Mouse (Mus musculus) right cerebral cortex, postnatal 14 days (tissue): Measurements from ENCODE around the gene Fhl1.

ENCODE experiments used
- DNase-seq: peaks from one replicate; pipeline ENCODE4 v3.0.0; 2022

The Fhl1 gene

DNA sequence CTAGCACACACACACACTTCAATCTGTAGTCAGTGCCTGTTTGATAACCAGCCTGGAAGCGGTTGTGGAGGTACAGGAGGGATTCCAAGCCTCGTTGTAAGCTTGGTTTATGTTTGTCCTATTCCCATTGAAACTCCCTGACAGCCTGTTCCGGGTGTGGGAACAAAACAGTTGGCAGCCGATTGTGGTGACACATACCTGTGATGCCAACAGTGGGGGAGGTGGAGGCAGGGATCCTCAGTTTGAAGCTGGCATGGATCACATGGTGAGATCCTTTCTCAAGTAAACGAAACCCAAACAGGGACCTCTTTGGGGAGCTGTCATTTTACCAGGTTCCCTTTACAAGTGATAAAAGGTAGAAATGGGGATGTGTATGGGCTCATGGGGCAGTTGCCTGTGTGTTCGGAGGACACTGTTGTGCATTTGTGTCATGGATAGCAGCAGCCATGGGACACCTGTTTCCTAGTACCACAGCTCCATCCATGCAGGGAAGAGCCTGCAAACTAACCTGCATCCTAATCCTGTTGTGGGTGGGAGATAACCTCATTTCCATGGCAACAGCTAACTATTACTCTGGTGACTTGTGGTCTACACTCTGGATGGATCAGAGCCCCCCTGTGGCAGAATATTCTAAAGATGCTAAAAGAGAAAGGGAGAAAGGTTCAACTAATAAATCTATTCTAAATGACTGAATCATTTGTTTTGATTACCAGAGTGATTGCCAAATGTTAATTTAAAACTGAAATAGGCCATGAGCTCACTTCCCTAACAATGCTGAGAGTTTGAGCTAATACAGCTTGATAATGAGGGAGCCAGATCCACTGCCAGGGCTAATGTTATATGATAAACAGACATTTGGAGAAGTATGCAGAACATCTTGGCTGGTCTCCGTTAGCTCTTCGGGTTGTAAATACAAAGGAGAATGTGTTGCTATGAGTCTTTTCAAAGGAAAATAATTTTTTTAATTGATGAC is 22.0 kb downstream of the Fhl1 start:
- no peak for DNase-seq

DNA sequence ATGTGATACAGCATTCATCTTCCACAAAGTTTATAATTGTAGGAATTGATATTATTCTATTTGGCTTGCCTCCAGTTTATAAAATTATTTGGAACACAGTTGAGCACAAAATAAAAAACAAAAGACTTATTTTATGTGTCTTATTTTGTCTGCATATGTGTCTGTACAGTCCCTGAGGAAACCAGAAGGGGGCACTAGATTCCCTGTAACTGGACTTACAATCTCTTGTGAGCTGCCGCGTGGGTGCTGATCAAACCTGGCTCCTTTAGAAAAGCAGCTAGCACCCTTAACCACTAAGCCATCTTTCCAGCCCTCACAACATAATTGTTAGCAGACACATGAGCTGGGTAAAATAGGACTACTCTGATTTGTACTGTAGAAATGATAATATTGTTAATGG is 24.1 kb downstream of the Fhl1 start:
- peak; percentile 16 for DNase-seq

DNA sequence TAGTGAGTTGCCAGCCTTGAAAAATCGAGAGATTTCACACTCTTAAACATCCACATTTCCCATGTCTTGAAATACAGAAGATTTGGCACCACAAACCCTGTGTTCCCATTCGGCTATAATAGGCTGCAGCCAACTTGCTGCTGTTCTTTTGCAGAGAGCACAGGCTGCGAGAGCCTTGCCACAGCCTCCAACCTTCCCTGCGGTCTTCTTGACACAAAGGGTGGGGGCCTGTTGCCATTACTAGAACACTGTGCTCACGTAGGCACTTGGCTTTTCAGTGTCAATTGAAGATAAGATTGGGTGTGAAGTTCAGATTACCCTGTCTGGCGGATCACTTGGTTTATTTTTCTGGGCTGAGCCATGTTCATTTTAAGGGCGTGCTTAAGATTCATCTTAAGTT is 24.8 kb downstream of the Fhl1 start:
- no peak for DNase-seq

DNA sequence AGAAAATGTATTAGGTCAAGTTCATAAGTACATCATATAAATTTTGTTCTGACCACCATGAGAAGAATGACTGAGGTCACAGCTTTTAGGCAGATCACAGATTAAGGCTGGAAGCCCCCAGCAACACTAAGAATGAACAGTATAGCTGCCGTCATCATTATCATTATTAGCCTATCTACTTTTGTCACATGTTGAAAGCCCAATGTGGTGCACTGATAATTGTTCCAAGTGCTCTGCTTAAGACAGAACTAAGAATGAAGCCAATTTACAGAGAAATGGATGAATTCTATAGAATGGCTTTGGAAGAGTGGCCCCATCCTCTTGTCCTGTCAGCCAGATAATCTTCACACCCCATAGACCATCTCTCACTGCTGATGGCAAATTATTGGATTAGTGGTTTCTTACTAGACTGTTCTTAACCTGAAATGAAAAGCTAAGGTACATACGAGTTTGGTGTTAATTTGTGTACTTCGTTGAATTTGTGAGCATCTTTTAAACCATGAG is 28.7 kb downstream of the Fhl1 start:
- no peak for DNase-seq

DNA sequence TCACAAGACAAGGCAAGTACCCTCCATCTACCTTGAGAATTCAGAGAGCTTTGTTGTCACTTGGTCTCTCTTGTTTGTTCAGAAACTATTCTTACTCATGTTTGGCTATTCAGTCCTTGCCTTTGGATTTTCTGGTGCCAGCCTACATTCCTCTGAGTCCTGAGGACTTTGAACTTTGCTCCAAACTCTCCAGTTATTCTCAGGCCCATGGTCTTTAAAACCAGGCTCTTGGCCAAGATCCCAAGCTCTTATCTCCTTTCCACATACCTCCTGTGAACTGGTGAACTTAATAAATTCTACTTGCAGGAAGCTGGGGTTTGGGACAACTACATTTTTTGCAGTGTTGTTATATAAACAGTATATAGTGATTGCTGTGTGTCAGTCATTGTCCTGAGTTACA is 38.3 kb downstream of the Fhl1 start:
- no peak for DNase-seq

GRCm38 (mm10) chrX:56771751-56772150 is 40.2 kb downstream of the Fhl1 start:
- no peak for DNase-seq

- DNase-seq = no peak
These were observed 41.7 kb downstream of the Fhl1 start for GRCm38 (mm10) chrX:56773329-56773728.

- no peak for DNase-seq
These were observed 54.9 kb downstream of the Fhl1 start for GRCm38 (mm10) chrX:56786281-56787061.

- DNase-seq = no peak
These were observed 55.9 kb downstream of the Fhl1 start for GRCm38 (mm10) chrX:56787486-56787885.

DNA sequence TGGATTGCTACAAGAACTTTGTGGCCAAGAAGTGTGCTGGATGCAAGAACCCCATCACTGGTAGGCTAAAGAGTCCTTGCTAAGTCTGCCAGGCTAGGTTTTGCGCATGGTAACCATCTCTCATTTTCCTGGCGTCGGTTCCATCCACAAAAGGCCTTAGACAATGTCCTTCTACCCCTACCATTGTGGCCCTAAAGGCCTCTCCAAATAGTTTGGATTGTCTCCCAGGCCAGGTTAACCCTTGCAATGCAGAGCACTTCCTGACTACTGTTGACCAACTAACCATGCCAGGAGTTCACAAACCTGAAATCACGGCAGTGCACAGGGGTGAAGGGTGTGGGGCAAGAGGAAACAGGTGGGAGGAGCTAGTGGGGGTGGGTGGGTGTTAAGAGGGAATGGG is 59.0 kb downstream of the Fhl1 start:
- no peak for DNase-seq

GRCm38 (mm10) chrX:56791268-56791667 is 59.7 kb downstream of the Fhl1 start:
- peak; percentile 60 for DNase-seq

GRCm38 (mm10) chrX:56821765-56822603 is 90.4 kb downstream of the Fhl1 start, which contains the start of gene Map7d3:
Gene Map7d3, minus strand, starts transcription at chrX:56822326.
- no peak for DNase-seq

DNA sequence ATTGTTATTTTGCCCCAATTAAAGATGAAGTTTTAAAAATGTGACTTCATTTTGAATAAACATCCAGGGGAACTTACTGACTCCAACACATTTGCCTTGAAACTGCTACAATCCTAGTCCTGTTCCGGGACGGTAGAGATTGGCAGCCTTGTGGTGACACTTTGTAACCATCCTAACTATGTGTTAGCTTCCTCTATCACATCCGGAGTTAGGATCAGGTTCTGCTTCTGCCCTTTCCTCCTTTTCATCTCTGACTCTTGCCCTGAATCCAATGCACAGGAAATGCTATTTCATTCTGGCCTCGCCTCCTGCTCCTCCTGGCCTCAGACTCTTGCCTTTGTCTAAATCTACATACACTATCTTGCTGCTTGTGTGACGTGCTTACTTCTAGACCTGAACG is 95.9 kb downstream of the Fhl1 start:
- DNase-seq = no peak

GRCm38 (mm10) chrX:56835842-56836241 is 104.3 kb downstream of the Fhl1 start:
- DNase-seq = no peak

DNA sequence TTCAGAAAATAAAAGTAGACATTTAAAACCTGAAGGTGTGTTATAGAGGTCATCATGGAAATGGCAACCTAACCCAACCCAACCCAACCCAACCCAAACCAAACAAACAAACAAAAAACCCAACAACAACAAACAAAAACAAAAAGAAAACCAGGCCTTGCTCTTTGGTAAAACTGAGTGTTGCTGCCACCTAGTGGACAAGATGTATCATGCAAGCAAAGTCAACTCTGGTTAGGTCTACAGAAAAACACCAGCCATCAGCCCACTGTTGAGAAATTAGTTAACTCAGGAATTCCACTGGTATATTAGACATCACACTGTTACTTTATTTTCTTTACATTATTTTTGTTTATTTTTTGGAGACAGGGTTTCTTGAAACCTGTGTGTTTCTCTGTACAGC is 107.8 kb downstream of the Fhl1 start:
- DNase-seq = peak; percentile 4

DNA sequence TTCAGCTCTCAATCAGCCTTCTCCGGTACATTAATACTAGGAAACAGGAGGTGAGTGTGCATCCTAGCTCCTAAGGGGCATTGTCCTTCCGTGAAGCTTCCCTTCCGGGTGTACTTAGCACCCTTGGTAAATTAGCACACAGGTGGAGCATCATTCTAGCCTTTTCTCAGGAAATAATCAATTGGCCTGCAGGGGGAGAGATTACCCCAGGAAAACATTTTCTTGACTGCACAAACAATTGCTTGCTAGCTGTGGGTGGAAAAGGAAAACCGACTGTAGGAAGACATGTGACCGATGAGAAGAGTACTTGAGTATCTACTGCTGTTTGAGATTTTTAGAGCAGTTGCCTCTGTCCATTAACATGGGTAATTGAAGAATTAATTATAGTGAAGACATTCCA is 109.7 kb downstream of the Fhl1 start:
- DNase-seq = no peak
